Mouse (Mus musculus) intestine, embryonic 14.5 days (tissue): ENCODE measurements around the gene Cops6. TPM values are rescaled to one million over a fixed set of nuclear protein-coding genes. Genes with fewer than 3 reads are reported as not detected.

Source experiments
- ATAC-seq: fragments of 200-750 bp; cut with Nextera tagmentation; replicated peaks from 2 replicates; pipeline ENCODE4 v1.8.0; 2017; ENCODE audit warnings: low read depth, moderate number of reproducible peaks, moderate TSS enrichment, moderate library complexity; ENCODE audit not compliant: low FRiP score, low TSS enrichment
- DNase-seq: peaks from one replicate; pipeline ENCODE4 v3.0.0-alpha.2; 2018; ENCODE audit warnings: low spot score
- H3K27ac ChIP-seq: fragments of 300-500 bp; sonication (generic); 2 replicates; pipeline ENCODE4 v1.5.1; 2014; ENCODE audit warnings: low read depth, mild to moderate bottlenecking, control low read depth
- H3K27me3 ChIP-seq: fragments of 300-500 bp; sonication (generic); replicated peaks from 2 replicates; pipeline ENCODE4 v1.6.1; 2014; ENCODE audit warnings: low read length, control low read depth; ENCODE audit not compliant: control insufficient read depth, insufficient read depth
- H3K36me3 ChIP-seq: fragments of 300-500 bp; sonication (generic); 2 replicates; pipeline ENCODE4 v1.6.1; 2014; ENCODE audit warnings: low read length, control low read depth; ENCODE audit not compliant: control insufficient read depth, insufficient read depth
- H3K4me1 ChIP-seq: fragments of 300-500 bp; sonication (generic); replicated peaks from 2 replicates; pipeline ENCODE4 v1.6.1; 2014; ENCODE audit warnings: low read length, control low read depth, mixed read lengths; ENCODE audit not compliant: control insufficient read depth, insufficient read depth
- H3K4me2 ChIP-seq: fragments of 300-500 bp; sonication (generic); 2 replicates; pipeline ENCODE4 v1.6.1; 2014; ENCODE audit warnings: low read length
- H3K4me3 ChIP-seq: fragments of 300-500 bp; sonication (generic); 2 replicates; pipeline ENCODE4 v1.5.1; 2014; ENCODE audit warnings: low read depth, low read length, control low read depth, mixed read lengths
- H3K9ac ChIP-seq: fragments of 300-500 bp; sonication (generic); 2 replicates; pipeline ENCODE4 v1.6.1; 2014; ENCODE audit warnings: mild to moderate bottlenecking, low read length
- H3K9me3 ChIP-seq: fragments of 300-500 bp; sonication (generic); 2 replicates; pipeline ENCODE4 v1.6.1; 2016; ENCODE audit warnings: low read length, control low read depth; ENCODE audit not compliant: control insufficient read depth
- WGBS: fragments of 180-500 bp; shearing (Covaris S2); extraction: QIAGEN DNeasy Blood & Tissue Kit; methylation state at CpG from one replicate; pipeline ENCODE4 v1.1.7; 2014; 5-methylcytosine and 5-hydroxymethylcytosine counted together
- polyA plus RNA-seq: library from polyadenylated mRNA; unstranded; fragments of >200 nt; fragmentation: Nextera tagmentation; extraction: Ambion mirVana; gene quantifications from 2 replicates; pipeline ENCODE4 v1.2.1, GENCODE M21; 2014

Cops6 gene
- 250 and 257 TPM in 2 replicates for polyA plus RNA-seq

- peak within 1 kb of the TSS; percentile 73 for H3K4me3 ChIP-seq
- under 1% methylated on average over 42 of the region's 42 CpGs for WGBS
- ATAC-seq (peak; percentile 92), DNase-seq (peak; percentile 97)
- no peaks in the 10 kb centered on the region for H3K27me3 ChIP-seq
- H3K4me2 ChIP-seq = peak within 1 kb of the TSS; percentile 85
- no peaks in the 10 kb centered on the region for H3K9me3 ChIP-seq
- peak within 1 kb of the TSS; percentile 47 for H3K27ac ChIP-seq
- peaks cover 36% of the 10 kb centered on the region for H3K36me3 ChIP-seq
- peaks cover 8% of the 10 kb centered on the region for H3K4me1 ChIP-seq
- H3K9ac ChIP-seq = peak within 1 kb of the TSS; percentile 71
Observed at GRCm38 (mm10) chr5:138160842-138161665, at the start of gene Cops6. Gene Cops6 (plus strand): TSS chr5:138161071.

DNA sequence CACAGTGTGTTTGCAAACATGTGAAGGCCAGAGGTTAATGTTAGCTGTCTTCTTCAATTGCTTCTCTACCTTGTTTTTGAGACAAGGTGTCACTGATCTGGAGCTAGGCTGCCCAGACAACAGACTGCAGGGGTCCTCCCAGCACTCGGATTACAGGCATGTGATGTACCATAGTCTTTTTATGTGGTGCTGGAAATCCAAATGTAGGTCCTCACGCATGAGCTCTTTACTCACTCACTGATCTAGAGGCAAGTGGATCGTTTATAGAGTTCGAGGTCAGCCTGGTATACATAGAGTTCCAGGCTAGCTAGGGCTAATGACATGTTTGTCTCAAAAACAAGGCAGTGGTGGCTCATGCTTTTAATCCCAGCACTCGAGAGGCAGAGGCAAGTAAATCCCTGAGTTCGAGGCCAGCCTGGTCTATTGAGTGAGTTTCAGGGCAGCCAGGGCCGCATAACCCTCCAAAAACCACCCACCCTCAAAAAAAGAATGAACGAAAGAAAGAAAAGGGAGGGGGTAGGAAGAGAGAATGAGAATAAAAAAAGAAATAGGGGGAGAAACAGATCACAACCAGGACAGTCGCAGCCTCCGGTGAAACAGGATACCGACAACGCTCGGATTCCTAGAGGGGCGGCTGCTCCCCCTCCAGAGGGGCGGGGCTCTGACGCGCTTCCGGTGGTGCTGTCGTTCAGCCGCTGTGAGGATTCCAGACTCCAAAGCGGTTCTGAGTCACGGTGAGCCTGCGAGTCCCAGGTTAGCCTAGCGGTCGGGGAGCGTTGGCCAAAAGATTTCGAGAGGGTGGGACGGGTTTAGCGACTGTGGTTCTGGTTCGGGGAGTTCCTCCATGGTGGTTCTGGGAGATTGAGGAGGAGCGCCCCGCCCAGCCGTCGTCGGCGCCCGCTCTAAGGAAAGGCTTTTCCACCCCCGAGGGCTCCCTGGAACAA lies 44.3 kb upstream of the Cops6 start, which contains the start of gene Zscan21:
Gene Zscan21, plus strand, starts transcription at position 649 of the 944 bp plus-strand sequence.
- Histone ChIP-seq H3K4me3 (peak within 1 kb of the TSS; percentile 72), H3K4me2 (peak within 1 kb of the TSS; percentile 56), H3K27me3 (no peaks in the 10 kb centered on the region), H3K36me3 (peaks cover 7% of the 10 kb centered on the region), H3K9ac (peak within 1 kb of the TSS; percentile 75), H3K27ac (peak within 1 kb of the TSS; percentile 93), H3K9me3 (no peaks in the 10 kb centered on the region), H3K4me1 (peaks cover 6% of the 10 kb centered on the region)
- DNase-seq (peak; percentile 96), ATAC-seq (peak; percentile 95)
- WGBS = 7% methylated on average over 38 of the region's 38 CpGs

DNA sequence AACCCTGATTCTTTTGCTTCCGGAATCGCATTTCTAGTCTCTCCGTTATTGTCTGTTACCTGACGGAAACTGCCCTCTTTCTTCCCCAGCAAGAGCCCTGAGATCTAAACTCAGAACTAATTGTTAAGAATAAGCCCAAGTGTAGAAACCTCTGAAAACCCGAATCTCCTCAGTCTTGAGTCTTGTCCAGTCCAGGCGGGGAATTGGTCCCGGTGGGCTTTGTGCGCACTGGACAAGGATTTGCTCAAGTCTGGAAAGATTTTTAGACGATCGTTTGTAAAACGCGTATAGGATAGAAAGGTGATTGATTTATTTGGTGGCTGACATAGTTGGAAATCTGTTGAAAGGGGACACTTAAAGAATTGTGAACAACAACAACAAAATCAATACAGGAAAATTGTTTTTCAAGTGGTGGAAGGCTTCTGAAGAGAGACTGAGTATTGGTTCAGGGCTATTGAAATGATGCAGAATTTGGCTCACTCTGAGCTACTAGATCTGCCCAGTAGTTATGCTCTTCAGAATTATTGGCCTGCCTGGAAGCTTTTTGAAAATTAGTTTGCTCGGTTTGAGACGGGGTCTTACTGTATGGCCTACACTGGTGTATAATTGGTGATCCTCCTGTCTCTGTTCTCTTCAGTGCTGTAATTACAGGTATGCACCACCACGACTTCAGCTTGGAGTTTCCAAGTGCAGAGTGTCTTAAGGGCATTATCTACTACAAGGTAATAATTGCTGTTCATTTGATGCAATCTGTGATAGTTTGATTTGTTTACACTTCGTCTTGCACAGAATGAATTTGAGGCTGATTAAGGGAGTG lies 43.5 kb upstream of the Cops6 start:
- Histone ChIP-seq H3K9ac (peak overlapping the region; percentile 75), H3K27ac (peak overlapping the region; percentile 93), H3K4me2 (peak overlapping the region; percentile 56), H3K4me1 (peaks cover 6% of the 10 kb centered on the region), H3K36me3 (peaks cover 7% of the 10 kb centered on the region), H3K4me3 (peak overlapping the region; percentile 72), H3K27me3 (no peaks in the 10 kb centered on the region), H3K9me3 (no peaks in the 10 kb centered on the region)
- ATAC-seq = peak; percentile 30; the same call in 1 of the 2 replicates
- DNase-seq = no peak
- 5% methylated on average over 16 of the region's 16 CpGs for WGBS

DNA sequence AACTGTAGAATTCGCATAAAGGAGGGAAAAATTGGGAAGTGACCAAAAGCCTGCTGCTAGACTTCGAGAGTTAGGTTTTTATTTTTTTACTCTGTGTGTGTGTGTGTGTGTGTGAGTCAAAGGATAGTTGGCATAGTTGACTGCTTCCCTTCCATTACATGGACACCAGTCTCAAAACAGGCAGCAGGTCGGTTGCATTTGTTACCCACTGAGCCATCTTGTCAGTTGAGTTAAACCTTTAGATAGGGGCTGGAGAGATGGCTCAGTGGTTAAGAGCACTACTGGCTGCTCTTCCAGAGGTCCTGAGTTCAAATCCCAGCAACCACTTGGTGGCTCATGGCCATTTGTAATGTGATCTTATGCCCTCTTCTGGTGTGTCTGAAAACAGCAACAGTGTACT lies 42.8 kb upstream of the Cops6 start:
- Histone ChIP-seq H3K4me1 (peaks cover 6% of the 10 kb centered on the region), H3K27me3 (no peaks in the 10 kb centered on the region), H3K36me3 (peaks cover 10% of the 10 kb centered on the region), H3K4me3 (peak overlapping the region; percentile 72), H3K27ac (no peak overlapping the region), H3K9me3 (no peaks in the 10 kb centered on the region), H3K9ac (peak overlapping the region; percentile 75), H3K4me2 (peak overlapping the region; percentile 56)
- 79% methylated on average over 3 of the region's 3 CpGs for WGBS
- ATAC-seq (no peak), DNase-seq (no peak)

GRCm38 (mm10) chr5:138132425-138133064 lies 28.3 kb upstream of the Cops6 start:
- DNase-seq (no peak), ATAC-seq (no peak)
- WGBS = 83% methylated on average over 5 of the region's 5 CpGs
- H3K27ac ChIP-seq = no peak overlapping the region
- no peak overlapping the region for H3K9ac ChIP-seq
- H3K4me3 ChIP-seq = no peak overlapping the region
- no peak overlapping the region for H3K4me2 ChIP-seq
- no peaks in the 10 kb centered on the region for H3K4me1 ChIP-seq
- no peaks in the 10 kb centered on the region for H3K27me3 ChIP-seq
- H3K9me3 ChIP-seq = no peaks in the 10 kb centered on the region
- peaks cover 67% of the 10 kb centered on the region for H3K36me3 ChIP-seq

GRCm38 (mm10) chr5:138137257-138137656 lies 23.6 kb upstream of the Cops6 start:
- Histone ChIP-seq H3K9me3 (no peaks in the 10 kb centered on the region), H3K27me3 (no peaks in the 10 kb centered on the region), H3K4me2 (no peak overlapping the region), H3K27ac (no peak overlapping the region), H3K36me3 (peaks cover 33% of the 10 kb centered on the region), H3K4me1 (no peaks in the 10 kb centered on the region), H3K4me3 (no peak overlapping the region), H3K9ac (no peak overlapping the region)
- ATAC-seq (no peak), DNase-seq (no peak)
- WGBS = 59% methylated on average over 4 of the region's 4 CpGs

- Histone ChIP-seq H3K9me3 (no peaks in the 10 kb centered on the region), H3K36me3 (peaks cover 27% of the 10 kb centered on the region), H3K9ac (no peak overlapping the region), H3K4me1 (no peaks in the 10 kb centered on the region), H3K27me3 (no peaks in the 10 kb centered on the region), H3K4me2 (no peak overlapping the region), H3K27ac (no peak overlapping the region), H3K4me3 (no peak overlapping the region)
- ATAC-seq (peak; percentile 40; the same call in 1 of the 2 replicates), DNase-seq (no peak)
- 56% methylated on average over 8 of the region's 8 CpGs for WGBS
Observed at GRCm38 (mm10) chr5:138137935-138138549, 22.8 kb upstream of the Cops6 start.
